Mouse (Mus musculus) spleen, adult 2 months (tissue): Measurements from ENCODE around the gene Os9. TPM values are rescaled to one million over a fixed set of nuclear protein-coding genes. Genes with fewer than 3 reads are reported as not detected.

Source experiments
- DNase-seq, 2 experiments: peaks; one replicate each; pipeline versions ENCODE4 v3.0.0 to v3.0.0-alpha.2; 2012 to 2021; ENCODE audit warnings: low spot score in 2 of 2, low read depth in 1 of 2
- H3K27ac ChIP-seq: fragments of 200-500 bp; 2 replicates; pipeline ENCODE4 v1.5.1; 2012; ENCODE audit warnings: low read length, inconsistent platforms; ENCODE audit not compliant: insufficient read depth
- H3K27me3 ChIP-seq: fragments of 200-500 bp; 2 replicates; pipeline ENCODE4 v1.6.1; 2012; ENCODE audit warnings: mild to moderate bottlenecking, moderate library complexity, low read length, inconsistent platforms; ENCODE audit not compliant: control insufficient read depth, insufficient read depth
- H3K36me3 ChIP-seq: fragments of 200-500 bp; 2 replicates; pipeline ENCODE4 v1.6.1; 2012; ENCODE audit warnings: mild to moderate bottlenecking, low read length, inconsistent platforms; ENCODE audit not compliant: control insufficient read depth, insufficient read depth
- H3K4me1 ChIP-seq: fragments of 200-500 bp; 2 replicates; pipeline ENCODE4 v1.6.1; 2011; ENCODE audit warnings: inconsistent platforms; ENCODE audit not compliant: control insufficient read depth, insufficient read depth, insufficient read length
- H3K4me3 ChIP-seq: fragments of 200-500 bp; 2 replicates; pipeline ENCODE4 v1.5.1; 2011; ENCODE audit warnings: mild to moderate bottlenecking, inconsistent platforms; ENCODE audit not compliant: insufficient read depth, insufficient read length; ENCODE audit errors: extremely low read depth
- CTCF ChIP-seq: fragments of 200-500 bp; IDR thresholded peaks from 2 replicates; pipeline ENCODE4 v1.5.1; 2011; ENCODE audit warnings: mild to moderate bottlenecking, inconsistent platforms; ENCODE audit not compliant: insufficient read depth, insufficient read length, insufficient replicate concordance; ENCODE audit errors: extremely low read depth
- POLR2A ChIP-seq: fragments of 200-500 bp; IDR thresholded peaks from 2 replicates; pipeline ENCODE4 v1.6.1; 2011; ENCODE audit warnings: low read depth, low read length, inconsistent platforms
- WGBS: fragments of 180-500 bp; shearing (Covaris S2); methylation state at CpG from one replicate; pipeline ENCODE4 v1.1.7; 2018; 5-methylcytosine and 5-hydroxymethylcytosine counted together
- polyA plus RNA-seq: library from polyadenylated mRNA; depleted of rRNA; stranded (reverse); fragments of >200 nt; gene quantifications from 2 replicates; pipeline ENCODE4 v1.2.3, GENCODE M21; 2012

The Os9 gene
- polyA plus RNA-seq, 1 experiment, result 48.7 TPM

- no peak for DNase-seq
- WGBS, result 64% methylated on average over 7 of the region's 7 CpGs
- no peak for TF ChIP-seq POLR2A
- TF ChIP-seq CTCF, result no peak
- no peak overlapping the region for H3K4me3 ChIP-seq
- H3K27me3 ChIP-seq, result no peaks in the 10 kb centered on the region
- peaks cover 4% of the 10 kb centered on the region; the same call in 1 of the 2 replicates for H3K4me1 ChIP-seq
- peaks cover 49% of the 10 kb centered on the region for H3K36me3 ChIP-seq
- no peak overlapping the region for H3K27ac ChIP-seq
These were observed 26.5 kb downstream of the Os9 start for GRCm38 (mm10) chr10:127094382-127094802.

GRCm38 (mm10) chr10:127092742-127093141, 28.2 kb downstream of the Os9 start:
- no peaks in the 10 kb centered on the region for H3K27me3 ChIP-seq
- WGBS, result 51% methylated on average over 4 of the region's 4 CpGs
- H3K27ac ChIP-seq, result no peak overlapping the region
- no peak overlapping the region for H3K4me3 ChIP-seq
- TF ChIP-seq CTCF, result no peak
- TF ChIP-seq POLR2A, result no peak
- H3K4me1 ChIP-seq, result peaks cover 4% of the 10 kb centered on the region; the same call in 1 of the 2 replicates
- H3K36me3 ChIP-seq, result peaks cover 48% of the 10 kb centered on the region
- no peak for DNase-seq

- DNase-seq, result no peak
- Histone ChIP-seq H3K36me3 (peaks cover 49% of the 10 kb centered on the region), H3K4me3 (no peak overlapping the region), H3K27me3 (no peaks in the 10 kb centered on the region), H3K27ac (no peak overlapping the region), H3K4me1 (peaks cover 4% of the 10 kb centered on the region; the same call in 1 of the 2 replicates)
- WGBS, result 90% methylated on average over 51 of the region's 51 CpGs
- TF ChIP-seq POLR2A (no peak), CTCF (no peak)
These were observed 29.2 kb downstream of the Os9 start for GRCm38 (mm10) chr10:127091507-127092396.

- peaks cover 43% of the 10 kb centered on the region for H3K36me3 ChIP-seq
- no peak overlapping the region for H3K27ac ChIP-seq
- TF ChIP-seq POLR2A, result no peak
- TF ChIP-seq CTCF, result no peak
- DNase-seq, result no peak
- 93% methylated on average over 57 of the region's 57 CpGs for WGBS
- no peaks in the 10 kb centered on the region for H3K27me3 ChIP-seq
- peaks cover 4% of the 10 kb centered on the region; the same call in 1 of the 2 replicates for H3K4me1 ChIP-seq
- H3K4me3 ChIP-seq, result no peak overlapping the region
These were observed 30.1 kb downstream of the Os9 start for GRCm38 (mm10) chr10:127090560-127091411.

GRCm38 (mm10) chr10:127085633-127086032, 35.3 kb downstream of the Os9 start:
- TF ChIP-seq CTCF (no peak), POLR2A (no peak)
- no peaks in the 10 kb centered on the region for H3K4me1 ChIP-seq
- no peaks in the 10 kb centered on the region for H3K27me3 ChIP-seq
- WGBS, result 86% methylated on average over 6 of the region's 6 CpGs
- no peak overlapping the region for H3K27ac ChIP-seq
- no peak for DNase-seq
- H3K36me3 ChIP-seq, result peaks cover 30% of the 10 kb centered on the region
- no peak overlapping the region for H3K4me3 ChIP-seq

- DNase-seq, result no peak
- TF ChIP-seq CTCF (no peak), POLR2A (no peak)
- Histone ChIP-seq H3K4me3 (no peak overlapping the region), H3K27ac (no peak overlapping the region), H3K4me1 (no peaks in the 10 kb centered on the region), H3K36me3 (peaks cover 31% of the 10 kb centered on the region), H3K27me3 (no peaks in the 10 kb centered on the region)
- 90% methylated on average over 9 of the region's 9 CpGs for WGBS
These were observed 35.9 kb downstream of the Os9 start for GRCm38 (mm10) chr10:127085052-127085451.
